Mouse (Mus musculus) lung, embryonic 16.5 days (tissue): Measurements from ENCODE around the gene Themis3. TPM values are rescaled to one million over a fixed set of nuclear protein-coding genes. Genes with fewer than 3 reads are reported as not detected.

Source experiments
- ATAC-seq: fragments of 200-750 bp; cut with Nextera tagmentation; 2 replicates; pipeline ENCODE4 v1.8.0; 2017; ENCODE audit warnings: low read depth, mild to moderate bottlenecking, moderate library complexity
- H3K27ac ChIP-seq: fragments of 300-500 bp; sonication (generic); 2 replicates; pipeline ENCODE4 v1.5.1; 2014; ENCODE audit warnings: mild to moderate bottlenecking, control low read depth, low read length
- H3K27me3 ChIP-seq: fragments of 300-500 bp; sonication (generic); 2 replicates; pipeline ENCODE4 v1.6.1; 2014; ENCODE audit warnings: low read depth, low read length, mixed read lengths; ENCODE audit not compliant: control insufficient read depth, insufficient read depth
- H3K36me3 ChIP-seq: fragments of 300-500 bp; sonication (generic); 2 replicates; pipeline ENCODE4 v1.6.1; 2014; ENCODE audit warnings: low read length; ENCODE audit not compliant: control insufficient read depth, insufficient read depth
- H3K4me1 ChIP-seq: fragments of 300-500 bp; sonication (generic); replicated peaks from 2 replicates; pipeline ENCODE4 v1.6.1; 2014; ENCODE audit warnings: low read length, mixed read lengths; ENCODE audit not compliant: control insufficient read depth, insufficient read depth
- H3K4me2 ChIP-seq: fragments of 300-500 bp; sonication (generic); 2 replicates; pipeline ENCODE4 v1.6.1; 2014; ENCODE audit warnings: low read depth, low read length, control low read depth
- H3K4me3 ChIP-seq: fragments of 300-500 bp; sonication (generic); 2 replicates; pipeline ENCODE4 v1.5.1; 2014; ENCODE audit warnings: mild to moderate bottlenecking, low read length, control low read depth
- H3K9ac ChIP-seq: fragments of 300-500 bp; sonication (generic); 2 replicates; pipeline ENCODE4 v1.6.1; 2014; ENCODE audit warnings: low read length, control low read depth
- H3K9me3 ChIP-seq: fragments of 300-500 bp; sonication (generic); 2 replicates; pipeline ENCODE4 v1.6.1; 2016; ENCODE audit warnings: low read length; ENCODE audit not compliant: control insufficient read depth
- WGBS: fragments of 180-500 bp; shearing (Covaris S2); extraction: QIAGEN DNeasy Blood & Tissue Kit; methylation state at CpG from one replicate; pipeline ENCODE4 v1.1.7; 2014; 5-methylcytosine and 5-hydroxymethylcytosine counted together
- polyA plus RNA-seq: library from polyadenylated mRNA; unstranded; fragments of >200 nt; fragmentation: Nextera tagmentation; extraction: Ambion mirVana; gene quantifications from 2 replicates; pipeline ENCODE4 v1.2.1, GENCODE M21; 2015

Themis3 gene
- polyA plus RNA-seq, 1 experiment from 2014 or later, result 0.65 TPM

DNA sequence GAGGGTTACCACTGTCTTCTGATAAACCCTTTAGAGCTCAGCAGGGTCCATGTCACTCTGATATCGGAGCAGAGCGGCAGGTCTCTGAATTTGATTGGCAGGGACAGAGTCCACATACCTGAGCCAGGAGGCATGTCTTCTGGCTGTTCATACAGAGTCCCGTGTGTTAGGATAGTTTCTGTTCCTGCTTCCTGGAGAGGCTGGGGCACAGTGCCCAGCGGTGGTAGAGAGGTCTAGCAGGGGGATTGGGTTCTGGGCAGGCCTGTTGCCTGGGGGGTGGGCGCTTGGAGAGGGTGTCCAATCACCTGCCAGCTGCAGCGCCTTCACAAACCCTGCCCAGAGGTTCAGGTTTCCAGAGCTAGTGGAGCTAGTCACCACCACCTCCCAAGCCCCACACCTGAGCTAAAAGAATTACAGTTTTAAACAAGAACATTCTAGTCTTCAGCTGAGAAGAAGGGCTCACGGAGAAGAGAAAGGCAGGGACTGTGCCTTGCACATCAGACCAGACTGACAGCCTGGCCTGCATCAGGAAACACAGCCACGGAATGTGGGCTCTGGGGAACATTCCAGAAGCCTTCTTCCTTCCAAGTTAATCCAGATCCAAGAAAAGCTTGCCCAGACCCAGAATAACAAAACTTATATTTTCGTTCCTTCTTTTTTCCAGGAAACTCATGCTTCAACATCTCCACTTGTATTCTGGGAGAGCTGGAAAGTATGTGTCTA lies 3.9 kb downstream of the Themis3 start:
- H3K36me3 ChIP-seq, result no peaks in the 10 kb centered on the region
- no peaks in the 10 kb centered on the region for H3K9me3 ChIP-seq
- peak overlapping the region; percentile 37; the same call in 1 of the 2 replicates for H3K4me2 ChIP-seq
- peak; percentile 92 for ATAC-seq
- H3K9ac ChIP-seq, result no peak overlapping the region
- WGBS, result 40% methylated on average over 9 of the region's 9 CpGs
- H3K4me1 ChIP-seq, result no peaks in the 10 kb centered on the region
- H3K27me3 ChIP-seq, result no peaks in the 10 kb centered on the region
- H3K27ac ChIP-seq, result peak overlapping the region; percentile 40; the same call in 1 of the 2 replicates
- H3K4me3 ChIP-seq, result peak overlapping the region; percentile 5

DNA sequence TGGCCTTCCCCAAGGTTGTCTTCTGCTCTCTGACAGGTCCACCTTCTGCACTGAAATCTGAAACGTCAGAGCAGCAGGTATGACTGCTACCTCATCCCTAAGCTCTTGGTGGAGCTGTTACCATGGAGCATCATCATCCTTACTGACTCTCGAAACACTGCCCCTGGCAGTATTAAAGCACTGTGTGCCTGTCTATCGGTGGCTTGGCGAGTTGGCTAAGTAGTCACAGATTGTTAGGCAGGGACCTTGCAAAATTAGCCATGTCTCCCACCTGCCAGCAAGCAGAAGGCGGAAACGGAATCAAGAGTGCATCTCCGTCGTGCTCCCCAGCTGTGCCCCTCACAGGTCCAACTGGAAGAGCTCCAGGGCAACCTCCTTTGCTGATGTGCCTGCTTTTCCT lies 4.6 kb downstream of the Themis3 start:
- 53% methylated on average over 8 of the region's 8 CpGs for WGBS
- H3K36me3 ChIP-seq, result no peaks in the 10 kb centered on the region
- H3K27ac ChIP-seq, result 0 out of 2 replicates have a peak overlapping the region, but pooled peaks have one; percentile 19
- no peak; the same call in 1 of the 2 replicates for ATAC-seq
- no peaks in the 10 kb centered on the region for H3K27me3 ChIP-seq
- H3K4me2 ChIP-seq, result peak overlapping the region; percentile 37; the same call in 1 of the 2 replicates
- no peak overlapping the region for H3K9ac ChIP-seq
- H3K4me3 ChIP-seq, result peak overlapping the region; percentile 5
- H3K4me1 ChIP-seq, result no peaks in the 10 kb centered on the region
- no peaks in the 10 kb centered on the region for H3K9me3 ChIP-seq

DNA sequence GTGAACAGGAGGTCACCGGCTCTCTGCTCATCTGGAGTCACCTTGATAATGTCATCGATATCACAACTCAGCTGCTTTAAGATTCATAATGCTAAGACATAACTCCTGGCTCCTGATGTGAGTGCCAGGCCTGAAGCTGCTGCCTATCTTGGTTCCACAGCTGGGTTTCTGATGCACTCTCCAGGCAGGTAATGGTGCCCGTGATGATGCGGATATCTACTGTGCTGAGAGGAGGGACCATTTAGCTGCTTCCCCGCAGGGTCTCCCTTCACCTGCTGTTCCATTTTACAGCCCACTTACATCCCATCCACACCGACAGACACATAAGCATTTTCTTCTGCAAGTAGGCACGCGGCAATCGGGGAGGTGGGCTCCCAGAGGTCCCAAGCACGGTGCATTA lies 7.7 kb downstream of the Themis3 start:
- no peak overlapping the region for H3K9ac ChIP-seq
- no peak overlapping the region for H3K4me3 ChIP-seq
- H3K27ac ChIP-seq, result no peak overlapping the region
- H3K27me3 ChIP-seq, result no peaks in the 10 kb centered on the region
- no peaks in the 10 kb centered on the region for H3K36me3 ChIP-seq
- ATAC-seq, result no peak
- H3K4me2 ChIP-seq, result no peak overlapping the region
- 87% methylated on average over 10 of the region's 10 CpGs for WGBS
- H3K4me1 ChIP-seq, result no peaks in the 10 kb centered on the region
- H3K9me3 ChIP-seq, result 0 out of 2 replicates have a peak, but pooled peaks cover 2% of the 10 kb centered on the region

DNA sequence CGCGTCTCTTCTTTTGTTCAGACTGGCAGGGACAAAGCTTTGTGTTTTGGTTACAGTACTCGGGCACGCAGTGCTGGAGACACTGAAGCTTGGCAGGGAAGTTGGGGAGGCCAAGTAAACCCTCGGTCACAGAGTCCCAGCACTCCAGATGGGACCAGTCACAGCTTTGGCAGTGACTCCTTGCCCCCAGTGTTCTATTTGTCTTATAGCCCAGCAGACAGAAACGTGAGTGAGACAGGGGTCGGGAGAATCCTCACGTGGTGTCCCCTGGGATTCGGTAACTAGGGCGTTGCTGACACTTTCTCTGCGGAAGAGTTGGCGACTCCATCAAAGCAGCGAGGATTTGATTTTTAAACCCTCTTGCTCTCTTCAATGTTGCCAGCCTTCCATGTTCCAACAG lies 8.3 kb downstream of the Themis3 start:
- Histone ChIP-seq H3K4me1 (0 out of 2 replicates have a peak, but pooled peaks cover 2% of the 10 kb centered on the region), H3K9me3 (0 out of 2 replicates have a peak, but pooled peaks cover 2% of the 10 kb centered on the region), H3K36me3 (no peaks in the 10 kb centered on the region), H3K27ac (no peak overlapping the region), H3K9ac (no peak overlapping the region), H3K4me2 (peak overlapping the region; percentile 23; the same call in 1 of the 2 replicates), H3K27me3 (no peaks in the 10 kb centered on the region), H3K4me3 (no peak overlapping the region)
- WGBS, result 53% methylated on average over 13 of the region's 13 CpGs
- peak; percentile 61 for ATAC-seq

DNA sequence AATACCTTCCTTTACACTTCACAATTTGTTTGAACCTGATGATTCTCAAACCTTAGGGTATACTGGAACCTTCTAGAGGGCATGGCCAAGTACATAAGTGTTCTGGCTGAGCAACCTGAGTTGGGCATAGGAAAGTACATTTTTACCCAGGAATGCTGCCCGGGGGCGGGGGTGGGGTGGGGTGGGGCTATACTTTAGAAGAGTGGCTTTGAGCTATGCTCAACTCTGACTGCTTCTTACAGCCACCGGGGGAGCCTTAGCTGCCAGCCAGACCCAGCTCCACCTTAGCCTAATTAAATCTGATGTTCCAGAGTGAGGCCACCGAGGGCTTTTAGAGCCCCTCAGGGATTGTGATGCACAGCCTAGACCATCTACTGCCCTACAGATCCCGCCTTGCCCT lies 13.4 kb downstream of the Themis3 start:
- ATAC-seq, result peak; percentile 82
- no peak overlapping the region for H3K27ac ChIP-seq
- 0 out of 2 replicates have a peak, but pooled peaks cover 2% of the 10 kb centered on the region for H3K4me1 ChIP-seq
- 59% methylated on average over 5 of the region's 5 CpGs for WGBS
- H3K4me3 ChIP-seq, result no peak overlapping the region
- no peaks in the 10 kb centered on the region for H3K27me3 ChIP-seq
- H3K9ac ChIP-seq, result no peak overlapping the region
- no peaks in the 10 kb centered on the region for H3K36me3 ChIP-seq
- 0 out of 2 replicates have a peak, but pooled peaks cover 2% of the 10 kb centered on the region for H3K9me3 ChIP-seq
- no peak overlapping the region for H3K4me2 ChIP-seq

DNA sequence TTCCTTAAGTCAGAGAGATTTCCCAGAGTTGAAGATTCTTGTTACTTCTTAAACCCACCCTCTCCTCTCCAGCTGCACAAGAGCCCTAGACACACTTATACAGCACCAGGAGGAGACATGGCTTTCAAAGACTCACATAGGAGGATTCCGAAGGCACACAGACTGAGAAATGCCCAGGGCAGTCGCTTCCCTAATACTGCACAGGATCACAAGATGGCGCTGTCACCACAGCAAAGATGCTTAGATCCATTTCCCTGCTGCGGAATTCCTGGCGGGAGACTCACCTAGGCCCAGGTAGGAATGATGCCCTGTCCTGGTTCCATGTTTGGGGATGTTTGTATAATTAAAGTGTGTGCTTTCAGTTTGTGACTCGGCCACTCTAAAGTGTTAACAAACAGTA lies 16.4 kb downstream of the Themis3 start:
- Histone ChIP-seq H3K9ac (no peak overlapping the region), H3K36me3 (no peaks in the 10 kb centered on the region), H3K9me3 (0 out of 2 replicates have a peak, but pooled peaks cover 2% of the 10 kb centered on the region), H3K27ac (no peak overlapping the region), H3K4me3 (no peak overlapping the region), H3K4me1 (0 out of 2 replicates have a peak, but pooled peaks cover 2% of the 10 kb centered on the region), H3K4me2 (no peak overlapping the region), H3K27me3 (no peaks in the 10 kb centered on the region)
- 11% methylated on average over 6 of the region's 6 CpGs for WGBS
- 0 out of 2 replicates have a peak, but pooled peaks have one; percentile 46 for ATAC-seq

DNA sequence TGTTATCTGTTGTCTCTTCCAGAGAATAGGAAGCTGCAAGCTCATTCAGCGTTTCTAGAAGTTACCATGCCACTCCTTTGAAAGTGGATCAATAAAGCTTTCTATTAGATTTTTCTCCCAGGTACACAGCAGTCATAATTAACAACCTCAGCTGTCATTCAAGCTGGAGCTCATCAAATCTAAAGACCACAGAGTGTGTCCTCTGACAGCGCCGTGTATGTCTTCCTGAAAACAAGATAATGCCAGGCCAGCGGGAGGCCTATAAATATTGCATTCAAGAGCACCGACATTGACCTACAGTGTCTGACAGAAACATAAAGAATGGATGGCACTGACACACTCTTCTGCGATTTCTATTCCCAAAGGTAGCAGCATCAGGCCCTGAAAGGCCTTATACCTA lies 16.9 kb downstream of the Themis3 start:
- no peaks in the 10 kb centered on the region for H3K36me3 ChIP-seq
- H3K9me3 ChIP-seq, result 0 out of 2 replicates have a peak, but pooled peaks cover 2% of the 10 kb centered on the region
- no peak overlapping the region for H3K27ac ChIP-seq
- H3K4me2 ChIP-seq, result no peak overlapping the region
- WGBS, result 72% methylated on average over 6 of the region's 6 CpGs
- no peaks in the 10 kb centered on the region for H3K27me3 ChIP-seq
- no peak overlapping the region for H3K4me3 ChIP-seq
- ATAC-seq, result no peak
- H3K4me1 ChIP-seq, result 0 out of 2 replicates have a peak, but pooled peaks cover 2% of the 10 kb centered on the region
- no peak overlapping the region for H3K9ac ChIP-seq

DNA sequence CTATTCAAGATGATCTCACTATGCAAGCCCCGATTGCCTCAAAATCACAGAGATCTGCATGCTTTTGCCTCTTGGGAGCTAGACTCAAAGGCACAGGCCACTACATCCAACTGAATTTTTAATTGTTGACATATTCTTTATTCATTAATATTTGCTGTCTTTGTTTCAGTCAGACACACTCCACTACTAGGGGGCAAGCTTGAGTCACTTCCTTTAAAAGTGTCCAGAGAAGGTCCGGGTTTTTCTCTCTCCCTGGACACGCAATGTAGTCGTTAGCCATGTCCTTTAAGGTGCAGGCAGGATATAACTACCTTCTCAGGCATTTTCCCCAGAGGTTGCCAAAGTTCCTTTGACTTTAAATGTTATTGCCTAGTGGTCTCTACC lies 21.8 kb downstream of the Themis3 start:
- no peaks in the 10 kb centered on the region for H3K27me3 ChIP-seq
- H3K36me3 ChIP-seq, result no peaks in the 10 kb centered on the region
- H3K27ac ChIP-seq, result peak overlapping the region; percentile 72
- H3K4me1 ChIP-seq, result no peaks in the 10 kb centered on the region
- H3K4me3 ChIP-seq, result peak overlapping the region; percentile 5; the same call in 1 of the 2 replicates
- ATAC-seq, result peak; percentile 24; the same call in 1 of the 2 replicates
- peak overlapping the region; percentile 34 for H3K4me2 ChIP-seq
- no peaks in the 10 kb centered on the region for H3K9me3 ChIP-seq
- whole genome bisulfite sequencing, result 50% methylated on average over 4 of the region's 4 CpGs
- no peak overlapping the region for H3K9ac ChIP-seq

DNA sequence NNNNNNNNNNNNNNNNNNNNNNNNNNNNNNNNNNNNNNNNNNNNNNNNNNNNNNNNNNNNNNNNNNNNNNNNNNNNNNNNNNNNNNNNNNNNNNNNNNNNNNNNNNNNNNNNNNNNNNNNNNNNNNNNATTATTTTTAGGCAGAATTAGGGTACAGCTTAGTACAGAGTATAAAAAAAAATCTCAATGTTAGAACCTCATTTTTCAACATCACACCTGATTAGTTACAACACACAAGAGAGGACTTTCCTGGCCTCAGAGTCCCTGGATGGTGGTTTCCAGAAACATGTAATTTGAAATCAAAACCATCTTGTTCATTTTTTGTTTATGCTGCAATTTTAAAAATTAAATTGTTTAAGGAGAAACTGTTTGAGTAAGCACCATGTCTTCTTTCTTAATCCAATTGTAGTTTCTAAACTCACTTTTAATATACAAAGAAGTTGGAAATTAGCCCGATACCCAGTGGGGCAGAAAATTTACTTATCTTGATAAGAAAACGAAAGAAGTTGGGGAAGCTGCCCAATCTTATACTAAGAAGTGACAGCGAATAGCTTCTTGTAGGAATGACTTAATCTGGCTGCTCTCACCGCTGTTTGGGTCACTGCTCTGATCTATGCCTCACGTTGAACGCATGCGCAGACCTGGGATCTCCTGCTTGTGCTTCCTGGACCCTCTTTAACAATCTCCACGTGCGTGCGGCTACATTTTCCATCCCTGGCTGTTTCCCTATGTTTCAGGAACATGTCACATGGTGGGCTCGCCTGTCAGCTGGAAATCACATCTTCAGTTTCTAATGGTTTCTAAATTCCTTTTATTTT lies 22.4 kb downstream of the Themis3 start:
- Histone ChIP-seq H3K27me3 (no peaks in the 10 kb centered on the region), H3K9me3 (no peaks in the 10 kb centered on the region), H3K4me2 (peak overlapping the region; percentile 34), H3K9ac (no peak overlapping the region), H3K4me1 (no peaks in the 10 kb centered on the region), H3K27ac (peak overlapping the region; percentile 72), H3K4me3 (peak overlapping the region; percentile 5; the same call in 1 of the 2 replicates), H3K36me3 (no peaks in the 10 kb centered on the region)
- ATAC-seq, result peak; percentile 87
- WGBS, result 37% methylated on average over 11 of the region's 11 CpGs
